Mouse (Mus musculus) cerebellum, adult 2 months (tissue): ENCODE results near the gene Isx.

ENCODE experiments used
- CTCF ChIP-seq: fragments of 200-500 bp; IDR thresholded peaks from 2 replicates; pipeline ENCODE4 v1.5.1; 2011; ENCODE audit warnings: low read depth, mild to moderate bottlenecking, control low read depth, low read length, moderate library complexity, borderline replicate concordance; ENCODE audit not compliant: insufficient read depth
- POLR2A ChIP-seq: fragments of 200-500 bp; IDR thresholded peaks from 2 replicates; pipeline ENCODE4 v1.6.1; 2011; ENCODE audit warnings: low read length, control low read depth, borderline replicate concordance; ENCODE audit not compliant: insufficient read depth

GRCm38 (mm10) chr8:74872940-74873339 lies at the start of gene Isx:
- no peak for TF ChIP-seq CTCF
- TF ChIP-seq POLR2A: no peak
